Mouse (Mus musculus) lung, embryonic 14.5 days (tissue): ENCODE measurements around the gene Copz2. TPM values are rescaled to one million over a fixed set of nuclear protein-coding genes. Genes with fewer than 3 reads are reported as not detected.
A peak's percentile ranks its signal among the peaks of the same experiment; 100 is the strongest.
"Not testable (repeated sequence)": the region's sequence is repeated elsewhere in the genome, so short reads cannot be mapped to it uniquely, and the experiment has no call there.

Experiments used
- ATAC-seq: fragments of 200-750 bp; cut with Nextera tagmentation; 2 replicates; pipeline ENCODE4 v1.8.0; 2017; ENCODE audit warnings: mild to moderate bottlenecking, moderate TSS enrichment, moderate library complexity; ENCODE audit not compliant: insufficient read depth
- DNase-seq: peaks from one replicate; pipeline ENCODE4 v3.0.0-alpha.2; 2015
- H3K27ac ChIP-seq: fragments of 300-500 bp; sonication (generic); 2 replicates; pipeline ENCODE4 v1.5.1; 2014; ENCODE audit warnings: low read depth, mild to moderate bottlenecking, moderate library complexity
- H3K27me3 ChIP-seq: fragments of 300-500 bp; sonication (generic); 2 replicates; pipeline ENCODE4 v1.6.1; 2014; ENCODE audit warnings: low read length, control low read depth; ENCODE audit not compliant: insufficient read depth
- H3K36me3 ChIP-seq: fragments of 300-500 bp; sonication (generic); 2 replicates; pipeline ENCODE4 v1.6.1; 2014; ENCODE audit warnings: control low read depth; ENCODE audit not compliant: insufficient read depth
- H3K4me1 ChIP-seq: fragments of 300-500 bp; sonication (generic); 2 replicates; pipeline ENCODE4 v1.6.1; 2014; ENCODE audit warnings: antibody characterized with exemption, control low read depth; ENCODE audit not compliant: insufficient read depth
- H3K4me2 ChIP-seq: fragments of 300-500 bp; sonication (generic); 2 replicates; pipeline ENCODE4 v1.6.1; 2014; ENCODE audit warnings: mild to moderate bottlenecking
- H3K4me3 ChIP-seq: fragments of 300-500 bp; sonication (generic); 2 replicates; pipeline ENCODE4 v1.5.1; 2014; ENCODE audit warnings: low read depth, low read length
- H3K9ac ChIP-seq: fragments of 300-500 bp; sonication (generic); 2 replicates; pipeline ENCODE4 v1.6.1; 2014
- H3K9me3 ChIP-seq: fragments of 300-500 bp; sonication (generic); 2 replicates; pipeline ENCODE4 v1.6.1; 2016; ENCODE audit warnings: low read depth, low read length, control low read depth
- CTCF ChIP-seq: IDR thresholded peaks from 2 replicates; pipeline ENCODE4 v1.5.1; 2016; ENCODE audit warnings: antibody characterized with exemption, low read depth
- WGBS: fragments of 180-500 bp; shearing (Covaris S2); extraction: QIAGEN DNeasy Blood & Tissue Kit; methylation state at CpG from one replicate; pipeline ENCODE4 v1.1.7; 2014; 5-methylcytosine and 5-hydroxymethylcytosine counted together
- polyA plus RNA-seq: library from polyadenylated mRNA; unstranded; fragments of >200 nt; fragmentation: Nextera tagmentation; extraction: Ambion mirVana; gene quantifications from 2 replicates; pipeline ENCODE4 v1.2.1, GENCODE M21; 2014

Gene Copz2
- polyA plus RNA-seq, 1 experiment from 2014 or later: 144 TPM

GRCm38 (mm10) chr11:96848694-96849093 lies 976 bp upstream of the Copz2 start:
- no peaks in the 10 kb centered on the region for H3K27me3 ChIP-seq
- H3K4me3 ChIP-seq: no peak overlapping the region
- H3K4me1 ChIP-seq: 0 out of 2 replicates have a peak, but pooled peaks cover 3% of the 10 kb centered on the region
- no peak overlapping the region for H3K4me2 ChIP-seq
- H3K27ac ChIP-seq: no peak overlapping the region
- TF ChIP-seq CTCF: no peak
- 60% methylated on average over 9 of the region's 9 CpGs for WGBS
- H3K9me3 ChIP-seq: no peaks in the 10 kb centered on the region
- peaks cover 4% of the 10 kb centered on the region; the same call in 1 of the 2 replicates for H3K36me3 ChIP-seq
- H3K9ac ChIP-seq: no peak overlapping the region
- DNase-seq (no peak), ATAC-seq (no peak)

- H3K27me3 ChIP-seq, H3K36me3 ChIP-seq, H3K9me3 ChIP-seq, ATAC-seq, H3K4me1 ChIP-seq, H3K27ac ChIP-seq, DNase-seq: not testable (repeated sequence)
- Histone ChIP-seq H3K4me3 (peak overlapping the region; percentile 68), H3K9ac (peak overlapping the region; percentile 82; the same call in 1 of the 2 replicates), H3K4me2 (peak overlapping the region; percentile 83)
- WGBS: 68% methylated on average over 5 of the region's 5 CpGs
Observed at GRCm38 (mm10) chr11:96849145-96849544, 525 bp upstream of the Copz2 start.

- no peaks in the 10 kb centered on the region for H3K27me3 ChIP-seq
- H3K36me3 ChIP-seq: peaks cover 28% of the 10 kb centered on the region; the same call in 1 of the 2 replicates
- no peak overlapping the region for H3K4me3 ChIP-seq
- H3K4me2 ChIP-seq: no peak overlapping the region
- no peaks in the 10 kb centered on the region for H3K4me1 ChIP-seq
- 74% methylated on average over 5 of the region's 5 CpGs for whole genome bisulfite sequencing
- H3K9me3 ChIP-seq: no peaks in the 10 kb centered on the region
- H3K9ac ChIP-seq: no peak overlapping the region
- no peak for DNase-seq
- no peak for TF ChIP-seq CTCF
- H3K27ac ChIP-seq: no peak overlapping the region
- ATAC-seq: no peak
Observed at GRCm38 (mm10) chr11:96857446-96857845, 7.8 kb downstream of the Copz2 start.

- Histone ChIP-seq H3K27me3 (no peaks in the 10 kb centered on the region; the same call in 1 of the 2 replicates), H3K9me3 (no peaks in the 10 kb centered on the region), H3K9ac (no peak overlapping the region), H3K4me3 (no peak overlapping the region), H3K36me3 (peaks cover 16% of the 10 kb centered on the region; the same call in 1 of the 2 replicates), H3K4me1 (no peaks in the 10 kb centered on the region), H3K27ac (no peak overlapping the region), H3K4me2 (no peak overlapping the region)
- ATAC-seq: no peak
- 77% methylated on average over 4 of the region's 4 CpGs for WGBS
- no peak for DNase-seq
- TF ChIP-seq CTCF: no peak
Observed at GRCm38 (mm10) chr11:96859635-96860034, 10.0 kb downstream of the Copz2 start.

- Histone ChIP-seq H3K27me3 (no peaks in the 10 kb centered on the region; the same call in 1 of the 2 replicates), H3K4me3 (no peak overlapping the region), H3K9ac (no peak overlapping the region), H3K4me2 (no peak overlapping the region), H3K27ac (no peak overlapping the region; the same call in 1 of the 2 replicates), H3K9me3 (no peaks in the 10 kb centered on the region), H3K4me1 (no peaks in the 10 kb centered on the region), H3K36me3 (peaks cover 15% of the 10 kb centered on the region; the same call in 1 of the 2 replicates)
- peak; percentile 68; the same call in 1 of the 2 replicates for ATAC-seq
- DNase-seq: peak; percentile 94
- peak; percentile 94 for TF ChIP-seq CTCF
- whole genome bisulfite sequencing: 13% methylated on average over 8 of the region's 8 CpGs
Observed at GRCm38 (mm10) chr11:96860564-96860963, 10.9 kb downstream of the Copz2 start.

- Histone ChIP-seq H3K9me3 (no peaks in the 10 kb centered on the region), H3K27ac (peak overlapping the region; percentile 56), H3K9ac (peak overlapping the region; percentile 45; the same call in 1 of the 2 replicates), H3K4me1 (no peaks in the 10 kb centered on the region), H3K36me3 (peaks cover 15% of the 10 kb centered on the region; the same call in 1 of the 2 replicates), H3K4me3 (peak overlapping the region; percentile 47), H3K4me2 (peak overlapping the region; percentile 91), H3K27me3 (no peaks in the 10 kb centered on the region; the same call in 1 of the 2 replicates)
- no peak for TF ChIP-seq CTCF
- peak; percentile 78 for DNase-seq
- WGBS: under 1% methylated on average over 20 of the region's 20 CpGs
- ATAC-seq: peak; percentile 49
Observed at GRCm38 (mm10) chr11:96861446-96861845, 11.8 kb downstream of the Copz2 start.

- under 1% methylated on average over 31 of the region's 31 CpGs for WGBS
- Histone ChIP-seq H3K9ac (peak overlapping the region; percentile 45; the same call in 1 of the 2 replicates), H3K27ac (no peak overlapping the region), H3K27me3 (no peaks in the 10 kb centered on the region; the same call in 1 of the 2 replicates), H3K4me1 (no peaks in the 10 kb centered on the region), H3K36me3 (peaks cover 15% of the 10 kb centered on the region; the same call in 1 of the 2 replicates), H3K4me2 (peak overlapping the region; percentile 91), H3K4me3 (peak overlapping the region; percentile 47), H3K9me3 (no peaks in the 10 kb centered on the region)
- DNase-seq (peak; percentile 99), ATAC-seq (peak; percentile 78)
- TF ChIP-seq CTCF: peak; percentile 99
Observed at GRCm38 (mm10) chr11:96861878-96862289, 12.2 kb downstream of the Copz2 start.
